Mouse (Mus musculus): Measurements from ENCODE around the gene Nqo1.

The Nqo1 gene

DNA sequence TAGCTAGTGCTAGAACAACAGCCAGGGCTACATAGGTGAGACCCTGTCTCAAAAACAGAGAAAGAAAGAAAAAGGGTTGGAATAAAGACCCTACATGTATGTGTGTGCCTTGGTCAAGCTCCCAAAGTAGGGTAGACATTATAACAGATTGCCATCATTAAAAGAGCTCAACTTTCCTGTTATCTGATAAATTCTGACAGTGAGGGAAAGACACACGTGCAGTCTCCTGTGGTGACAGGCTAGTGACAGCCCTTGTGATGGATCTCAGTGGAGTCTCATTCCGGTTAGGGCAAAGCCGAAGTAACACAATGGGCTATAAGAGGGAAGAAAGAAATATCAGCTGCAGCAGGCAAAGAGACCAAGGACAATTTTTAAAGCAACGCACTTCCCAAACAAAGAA, 1.1 kb upstream of the Nqo1 start:
- DNase-seq: no peak

DNA sequence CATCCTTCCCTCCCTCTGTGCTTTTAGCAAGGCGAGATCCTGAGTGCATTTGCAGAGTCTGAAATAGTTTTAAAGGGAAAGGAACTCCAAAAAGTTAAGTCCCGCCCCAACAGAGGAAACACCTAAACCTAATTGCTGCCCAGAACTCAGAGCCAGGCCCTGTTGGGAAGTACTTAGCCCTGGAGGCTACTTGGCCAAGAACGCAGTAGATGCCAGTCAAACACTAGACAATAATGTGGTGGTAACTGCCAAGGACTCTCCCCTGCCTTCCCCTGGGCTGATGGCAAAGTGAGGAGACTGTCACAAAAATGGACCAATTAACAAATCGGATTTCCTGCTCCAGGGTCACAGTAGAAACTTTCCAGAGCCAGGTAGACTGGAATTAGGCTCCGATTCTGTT, 1.1 kb downstream of the Nqo1 start:
- no peak for DNase-seq

DNA sequence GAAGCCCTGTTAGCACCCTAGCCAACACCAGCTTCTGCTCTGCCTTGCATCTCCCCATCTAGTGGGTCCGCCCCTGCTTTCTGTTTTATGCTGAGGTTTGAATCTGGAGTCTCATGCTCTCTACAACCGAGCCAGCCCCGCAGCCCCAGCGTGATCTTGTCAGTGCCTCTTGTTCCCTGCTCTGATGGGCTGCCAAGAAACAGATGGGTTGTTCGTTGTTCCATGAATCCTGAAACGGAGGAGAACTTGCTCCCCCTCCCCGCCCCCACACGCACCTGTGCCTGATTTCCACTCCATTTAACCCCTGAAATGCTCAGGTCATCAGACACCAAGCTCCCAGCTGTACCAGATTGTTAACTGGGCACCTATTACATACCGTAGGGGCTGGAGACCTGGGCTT, 3.5 kb downstream of the Nqo1 start:
- DNase-seq: peak; percentile 13

DNA sequence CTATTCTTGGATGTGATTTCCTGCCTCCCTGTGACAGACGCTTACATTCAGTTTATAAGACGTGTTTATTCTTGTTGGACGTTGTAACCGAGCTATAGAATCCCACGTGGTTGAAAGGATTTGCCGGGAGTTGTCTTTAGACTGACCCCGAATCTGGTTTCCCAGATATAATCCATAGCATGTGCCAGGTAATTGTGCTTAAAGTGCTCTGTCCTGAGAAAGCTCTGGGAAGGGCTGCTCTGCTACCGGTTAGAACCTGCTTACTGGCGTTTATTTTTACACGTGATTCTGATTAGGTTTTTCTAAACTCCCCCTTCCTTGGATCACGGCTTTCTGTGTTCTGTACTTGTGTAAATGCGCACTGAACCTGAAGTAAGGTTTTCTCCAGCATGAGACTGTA, 5.3 kb downstream of the Nqo1 start:
- DNase-seq: no peak

DNA sequence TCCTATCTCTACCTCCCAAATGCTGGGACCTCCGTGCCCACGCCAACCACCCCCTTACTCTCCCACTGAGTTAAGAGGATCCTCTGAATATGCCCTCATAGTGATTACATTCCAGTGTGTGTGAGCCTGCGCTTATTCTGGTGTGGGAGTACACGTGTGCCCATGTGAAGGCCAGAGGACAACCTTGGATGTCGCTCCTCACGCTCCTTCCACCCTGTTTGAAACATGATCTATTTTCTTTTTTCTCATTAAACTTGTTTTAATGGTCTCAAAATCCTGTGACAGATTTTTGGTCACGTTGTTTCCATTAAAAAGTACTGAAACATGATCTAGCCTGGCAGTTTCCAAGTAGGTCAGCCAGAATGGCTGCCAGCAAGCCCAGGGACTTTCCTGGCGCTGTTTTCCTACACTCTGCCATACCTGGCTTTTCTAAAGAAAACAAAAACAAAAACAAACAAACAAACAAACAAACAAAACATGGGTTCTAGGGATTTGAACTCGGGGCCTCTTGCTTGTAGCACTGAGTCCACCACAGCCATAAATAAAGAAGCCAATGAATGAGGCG, 6.8 kb downstream of the Nqo1 start:
- DNase-seq: no peak

DNA sequence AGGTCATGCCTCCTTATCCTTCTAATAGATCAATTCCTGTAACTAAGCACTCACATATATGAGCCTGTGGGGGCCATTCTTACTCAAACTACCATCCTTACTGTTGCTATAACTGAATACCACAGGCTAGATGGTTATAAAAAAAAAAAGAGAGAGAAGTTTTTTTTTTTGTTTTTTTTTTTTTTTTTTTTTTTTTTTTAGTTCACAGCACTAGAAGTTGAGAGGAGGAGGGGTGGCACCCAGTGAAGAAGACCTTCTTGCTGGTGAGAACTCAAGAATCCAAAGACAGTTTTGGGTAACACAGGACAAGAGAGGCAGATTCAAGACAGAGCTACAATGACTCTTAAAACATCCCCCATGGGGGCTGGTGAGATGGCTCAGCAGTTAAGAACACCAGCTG, 7.6 kb downstream of the Nqo1 start:
- DNase-seq: no peak

DNA sequence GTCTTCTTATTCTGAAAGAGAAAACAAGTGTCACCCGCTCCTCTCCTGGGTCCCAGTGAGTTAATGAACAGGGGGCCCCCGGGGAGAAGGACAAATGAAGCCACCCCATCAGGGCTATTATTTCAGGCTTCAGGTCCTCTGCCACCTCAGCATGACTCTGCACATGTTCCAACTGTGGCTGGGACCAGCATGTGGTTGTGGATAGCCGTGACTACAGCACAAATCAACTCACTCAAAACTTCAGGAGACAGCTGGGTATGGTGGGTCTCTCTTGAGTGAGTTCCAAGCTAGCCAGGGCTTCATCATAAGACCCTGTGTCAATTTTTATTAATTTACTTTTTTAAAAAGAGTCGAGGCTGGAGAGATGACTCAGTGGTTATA, 11.9 kb downstream of the Nqo1 start:
- DNase-seq: no peak

DNA sequence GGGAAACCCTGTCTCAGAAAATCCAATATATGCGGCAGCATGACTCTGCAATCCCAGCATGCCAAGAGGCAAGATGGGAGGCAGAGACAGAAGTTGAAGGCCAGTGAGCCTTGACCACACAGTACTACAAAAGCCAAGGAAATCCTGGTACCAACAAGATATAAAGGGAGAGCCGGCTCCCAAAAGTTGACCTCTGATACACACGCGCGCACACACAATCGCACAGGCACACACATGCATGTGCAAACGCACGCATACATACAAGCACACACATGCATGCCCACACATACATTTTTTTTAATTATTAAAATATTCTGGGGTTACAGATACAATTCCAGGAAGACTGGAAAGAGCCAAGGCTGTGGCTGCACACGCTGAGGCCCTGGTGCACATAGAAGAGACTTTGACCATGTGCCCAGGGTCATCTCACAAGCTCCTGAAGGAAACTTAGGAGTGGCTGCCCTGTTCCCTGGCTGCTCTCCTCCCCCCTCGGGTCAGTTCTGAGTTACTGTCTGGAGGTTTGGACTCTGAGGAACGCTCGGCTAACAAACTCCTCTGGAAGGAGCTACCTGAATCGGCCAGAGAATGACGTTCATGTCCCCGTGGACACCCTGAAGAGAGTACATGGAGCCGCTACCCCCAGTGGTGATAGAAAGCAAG, 12.4 kb downstream of the Nqo1 start:
- peak; percentile 47 for DNase-seq

DNA sequence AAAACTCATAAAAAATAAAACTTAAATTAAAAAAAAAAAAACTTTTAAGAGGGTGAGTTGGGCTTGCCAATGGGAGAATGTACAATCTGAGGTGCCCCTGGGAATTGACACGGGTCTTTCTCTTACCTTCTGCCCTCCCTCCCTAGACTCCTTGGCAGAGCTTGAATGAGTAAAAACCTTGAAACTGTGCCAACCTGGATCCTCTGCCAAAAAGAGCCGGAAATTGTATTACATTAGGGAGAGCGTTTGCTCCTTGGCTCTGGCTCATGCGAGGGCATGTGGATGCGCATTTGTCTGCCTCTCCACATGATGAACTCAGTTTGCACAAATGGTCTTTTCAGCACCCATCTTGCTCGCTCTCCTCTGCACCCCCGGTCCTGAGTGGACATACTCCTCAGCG, 13.4 kb downstream of the Nqo1 start:
- peak; percentile 82 for DNase-seq

DNA sequence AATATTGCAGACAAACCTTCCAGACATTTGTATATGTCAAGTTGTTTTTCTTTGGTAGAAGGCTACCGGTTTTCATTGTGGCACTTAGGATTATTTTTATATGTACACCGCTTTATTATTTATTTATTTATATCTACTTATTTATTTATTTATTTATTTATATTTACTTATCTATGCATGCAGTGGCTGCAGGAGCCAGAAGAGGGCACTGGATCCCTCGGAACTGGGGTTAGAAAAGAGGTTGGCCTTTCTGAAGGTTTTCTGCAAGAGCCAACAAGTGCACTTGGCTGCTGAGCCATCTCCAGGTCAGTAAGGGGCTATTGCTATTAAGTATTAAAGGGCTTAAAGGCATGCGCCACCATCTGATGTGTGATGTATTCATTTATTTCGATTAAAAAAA, 15.1 kb downstream of the Nqo1 start:
- DNase-seq: peak; percentile 68

DNA sequence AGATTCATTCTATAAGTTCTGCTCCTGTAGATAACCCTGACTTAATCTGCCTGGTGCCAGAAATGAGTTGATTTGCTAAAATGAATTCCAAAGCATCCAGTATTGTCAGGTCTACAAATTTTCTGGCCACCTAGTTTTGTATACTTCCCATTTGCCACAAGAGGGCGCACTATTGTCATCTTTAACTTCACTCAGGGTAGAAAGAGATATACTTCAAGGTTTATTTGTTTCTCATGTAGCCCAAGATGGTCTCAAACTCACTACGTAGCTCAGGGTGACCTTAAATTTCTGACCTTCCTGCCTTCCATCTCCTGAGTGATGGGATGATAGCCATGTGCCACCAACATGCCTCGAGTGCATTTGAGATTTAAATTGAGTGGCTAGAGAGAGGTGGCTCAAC, 16.4 kb downstream of the Nqo1 start:
- peak; percentile 22 for DNase-seq

DNA sequence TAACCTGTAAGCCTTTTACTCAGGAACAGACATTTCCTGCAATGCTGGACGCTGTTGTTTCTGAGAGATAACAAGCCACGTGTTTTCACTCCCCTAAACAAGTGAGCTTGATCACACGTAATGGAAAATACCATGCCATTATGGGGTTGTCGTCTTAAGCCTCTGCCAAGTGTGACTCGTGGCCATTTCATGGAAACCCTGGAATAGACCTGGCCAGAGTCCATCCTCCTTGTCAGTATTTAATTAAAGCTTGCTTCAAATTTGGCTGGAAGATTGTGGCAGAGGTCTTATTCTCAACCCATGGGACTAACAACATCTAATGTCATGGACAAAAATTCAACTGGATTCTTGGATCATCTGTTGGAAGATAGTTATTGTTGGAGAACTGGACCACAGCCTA, 16.8 kb downstream of the Nqo1 start:
- no peak for DNase-seq

DNA sequence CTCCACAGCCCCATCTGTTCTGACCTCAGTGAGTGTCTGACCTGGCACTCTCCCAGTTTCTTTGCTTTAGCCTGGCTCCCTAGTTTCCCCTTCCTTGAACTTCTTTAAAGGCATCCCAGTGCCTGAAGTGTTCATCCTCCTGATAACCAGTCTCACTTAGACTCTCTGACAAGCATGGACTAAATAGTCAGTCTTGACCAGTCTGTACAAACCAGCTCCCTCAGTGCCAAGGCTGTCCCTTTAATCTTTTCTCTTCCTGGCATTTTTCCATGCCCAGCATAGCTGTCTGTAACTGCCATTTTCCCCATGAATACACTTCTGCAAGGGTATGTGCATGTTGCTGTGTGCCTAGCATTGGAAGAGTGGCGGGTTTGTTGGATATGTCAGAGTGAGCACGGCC, 17.9 kb downstream of the Nqo1 start:
- DNase-seq: no peak

DNA sequence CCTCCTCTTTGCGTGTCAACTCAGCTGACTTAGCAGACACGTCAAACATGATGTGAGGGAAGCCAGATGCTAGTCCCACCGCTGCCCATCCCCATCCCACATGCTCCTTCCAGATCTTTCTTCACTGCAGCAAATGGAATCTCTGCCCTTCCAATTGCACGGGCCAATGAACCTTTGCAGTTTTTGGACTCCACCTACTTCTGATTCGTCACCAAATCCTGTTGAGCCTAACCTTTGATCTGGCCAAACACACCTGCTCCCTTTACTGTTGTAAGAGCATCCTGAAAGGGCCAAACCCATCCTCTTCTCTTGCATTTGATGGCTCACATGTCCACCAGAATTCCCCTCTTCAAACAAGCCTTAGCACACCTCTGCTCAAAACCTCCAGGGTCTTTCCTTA, 18.4 kb downstream of the Nqo1 start:
- no peak for DNase-seq

DNA sequence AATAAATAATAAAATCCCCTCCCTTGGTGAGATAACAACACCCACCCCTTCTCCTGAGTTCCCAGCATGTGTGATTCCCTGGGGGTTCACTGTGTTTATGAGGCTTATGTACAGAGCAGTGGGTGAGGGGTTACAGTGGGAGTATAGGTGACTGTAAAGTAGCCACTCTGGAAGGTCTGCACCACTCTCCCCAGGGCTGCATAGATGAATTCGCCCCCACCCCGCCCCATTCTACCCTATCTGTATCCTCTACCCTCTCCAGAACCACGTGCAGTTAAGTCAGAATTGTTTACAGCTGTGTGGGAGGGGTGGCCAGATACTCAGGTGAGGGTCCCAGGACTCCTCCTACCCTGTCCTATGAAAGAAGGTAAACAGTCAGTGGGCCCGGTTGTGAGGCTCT, 20.1 kb downstream of the Nqo1 start:
- DNase-seq: no peak

DNA sequence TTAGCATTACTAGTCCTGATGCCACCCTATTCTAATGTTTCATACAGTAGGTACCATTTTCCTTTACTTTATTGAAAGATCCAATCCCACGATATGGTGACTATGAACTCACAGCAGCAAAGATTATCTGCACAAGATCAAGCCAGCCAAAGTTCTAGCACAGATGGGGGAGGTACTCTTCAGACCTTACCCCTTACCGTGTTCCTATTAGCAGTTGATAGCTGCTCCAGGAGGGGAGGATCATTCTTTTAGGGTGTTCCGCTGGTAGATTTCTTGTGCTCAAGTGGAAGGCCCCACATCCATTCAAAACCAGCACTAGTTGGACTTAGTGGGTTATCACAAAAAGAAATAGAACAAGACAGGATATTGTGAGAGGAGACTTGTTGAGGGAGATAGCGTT, 21.3 kb downstream of the Nqo1 start:
- DNase-seq: no peak

DNA sequence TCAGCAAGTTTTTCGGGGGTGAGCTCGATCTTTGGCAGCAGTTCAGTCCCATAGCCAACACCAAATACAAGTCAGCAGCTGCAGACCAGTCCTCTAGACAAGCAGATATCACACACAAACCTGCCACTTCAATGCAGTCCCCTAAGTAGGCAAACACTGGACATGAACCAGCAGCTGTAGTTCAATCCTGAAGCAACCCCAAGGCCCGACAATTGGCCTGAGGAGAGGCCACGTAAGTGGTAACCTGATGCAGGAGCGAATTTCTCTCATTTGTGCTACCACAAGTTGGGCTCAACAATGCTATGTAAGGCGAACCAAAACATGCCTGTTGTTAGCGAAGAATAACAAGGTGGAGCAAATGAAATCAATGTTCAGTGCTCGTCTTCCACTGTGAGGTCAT, 22.3 kb downstream of the Nqo1 start:
- no peak for DNase-seq

DNA sequence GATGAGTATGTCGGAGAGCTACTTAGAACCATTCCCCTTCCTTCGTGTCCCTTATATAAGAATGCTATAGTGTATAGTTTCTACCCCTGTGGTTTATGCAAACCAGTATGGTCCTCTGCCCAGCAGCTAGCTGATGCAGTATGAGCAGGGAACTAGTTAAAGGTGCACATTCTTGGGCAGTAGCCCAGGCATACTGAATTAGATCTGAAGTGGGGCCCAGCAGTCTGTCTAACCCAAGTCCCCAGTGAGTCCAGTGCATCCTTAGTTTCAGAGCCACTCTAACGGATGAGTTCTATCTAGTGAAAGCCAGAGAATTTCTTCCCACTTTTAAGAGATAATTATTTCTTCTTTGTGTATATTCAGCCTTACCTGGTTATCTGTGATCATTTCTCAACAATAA, 25.7 kb downstream of the Nqo1 start:
- no peak for DNase-seq

DNA sequence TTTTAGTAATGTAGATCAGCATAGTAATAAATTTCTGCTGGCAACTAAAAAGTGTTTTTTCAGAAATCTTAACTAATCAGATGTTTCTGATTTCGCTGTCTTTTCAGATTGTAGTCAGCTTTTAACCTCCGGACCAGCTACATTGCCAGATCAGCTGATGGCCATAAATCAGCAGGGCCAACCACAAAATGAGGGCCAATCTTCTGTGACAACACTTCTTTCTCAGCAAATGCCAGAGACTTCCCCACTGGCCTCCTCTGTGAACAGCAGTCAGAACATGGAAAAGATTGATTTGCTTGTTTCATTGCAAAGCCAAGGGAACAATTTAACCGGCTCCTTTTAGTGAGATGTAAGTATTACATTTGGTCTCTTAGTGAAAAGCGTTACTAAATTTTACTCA, 32.7 kb downstream of the Nqo1 start:
- DNase-seq: no peak

Measured in kidney, postnatal 10 days (tissue).